Mouse (Mus musculus) gastrocnemius, postnatal 4 days (tissue): Measurements from ENCODE around the gene Cyb5d2. TPM values are rescaled to one million over a fixed set of nuclear protein-coding genes. Genes with fewer than 3 reads are reported as not detected.

Experiments
- DNase-seq, 2 experiments: peaks; one replicate each; pipeline ENCODE4 v3.0.0; 2021 to 2022; ENCODE audit warnings: low spot score in 2 of 2, mixed read lengths in 2 of 2
- long read RNA-seq, 2 experiments: library from polyadenylated mRNA; stranded (forward); transcript quantifications; one replicate each; pipeline ENCODE4 v2.0.0; 2021
- total RNA-seq, 2 experiments: library from RNA; stranded (reverse); gene quantifications; 2 replicates each; pipeline ENCODE4 v1.2.3; 2021

Gene Cyb5d2
- 1 to 10 TPM; 7.0 to 8.1 TPM for total RNA-seq
- long read RNA-seq, experiment 1, transcript Cyb5d2-201 (4 exons, 2,393 nt), result major isoform, 5 of 7 reads
- long read RNA-seq, experiment 1, partial matches to known transcripts, result 0 of 7 reads
- long read RNA-seq, experiment 1, other reads (novel, unspliced or antisense), result 2 of 7 reads
- long read RNA-seq, experiment 2, transcript Cyb5d2-201 (4 exons, 2,393 nt), result major isoform, 5 of 8 reads
- long read RNA-seq, experiment 2, partial matches to known transcripts, result 0 of 8 reads
- long read RNA-seq, experiment 2, other reads (novel, unspliced or antisense), result 2 of 8 reads

GRCm38 (mm10) chr11:72795455-72796295 lies at the start of gene Cyb5d2, which contains the start of gene Zzef1:
TSS of gene Cyb5d2 (minus strand) at chr11:72796142.
TSS of gene Zzef1 (plus strand) at chr11:72796226.
- DNase-seq, result peak; percentile 76 to 93

- DNase-seq, result no peak
These were observed 49.6 kb upstream of the Cyb5d2 start for GRCm38 (mm10) chr11:72845526-72845925.

- DNase-seq, result no peak
These were observed 47.6 kb upstream of the Cyb5d2 start for GRCm38 (mm10) chr11:72843576-72843975.

GRCm38 (mm10) chr11:72842731-72843130 lies 46.8 kb upstream of the Cyb5d2 start:
- DNase-seq, result no peak

- no peak for DNase-seq
These were observed 33.9 kb upstream of the Cyb5d2 start for GRCm38 (mm10) chr11:72829869-72830268.

- DNase-seq, result no peak
These were observed 25.1 kb upstream of the Cyb5d2 start for GRCm38 (mm10) chr11:72821041-72821440.

GRCm38 (mm10) chr11:72818067-72818466 lies 22.1 kb upstream of the Cyb5d2 start:
- no peak for DNase-seq

- DNase-seq, result no peak
These were observed 20.9 kb upstream of the Cyb5d2 start for GRCm38 (mm10) chr11:72816859-72817258.

- no peak for DNase-seq
These were observed 18.2 kb upstream of the Cyb5d2 start for GRCm38 (mm10) chr11:72814188-72814587.

GRCm38 (mm10) chr11:72813687-72814086 lies 17.7 kb upstream of the Cyb5d2 start:
- no peak for DNase-seq

GRCm38 (mm10) chr11:72807992-72808391 lies 12.1 kb upstream of the Cyb5d2 start:
- DNase-seq, result no peak

GRCm38 (mm10) chr11:72806556-72806955 lies 10.6 kb upstream of the Cyb5d2 start:
- DNase-seq, result no peak

GRCm38 (mm10) chr11:72805232-72805631 lies 9.3 kb upstream of the Cyb5d2 start:
- no peak for DNase-seq

GRCm38 (mm10) chr11:72804586-72804985 lies 8.6 kb upstream of the Cyb5d2 start:
- DNase-seq, result no peak

- DNase-seq, result no peak
These were observed 7.1 kb upstream of the Cyb5d2 start for GRCm38 (mm10) chr11:72803038-72803437.

- DNase-seq, result no peak
These were observed 5.2 kb upstream of the Cyb5d2 start for GRCm38 (mm10) chr11:72801182-72801581.

GRCm38 (mm10) chr11:72798112-72798511 lies 2.2 kb upstream of the Cyb5d2 start:
- DNase-seq, result no peak

GRCm38 (mm10) chr11:72796773-72797338 lies 914 bp upstream of the Cyb5d2 start:
- DNase-seq, result no peak

GRCm38 (mm10) chr11:72796296-72796687 lies 350 bp upstream of the Cyb5d2 start:
- DNase-seq, result no peak

- peak in 1 of 2 experiments; percentile 17 for DNase-seq
These were observed 840 bp downstream of the Cyb5d2 start for GRCm38 (mm10) chr11:72795149-72795454.

GRCm38 (mm10) chr11:72792033-72792432 lies 3.9 kb downstream of the Cyb5d2 start:
- DNase-seq, result no peak

- DNase-seq, result no peak
These were observed 13.4 kb downstream of the Cyb5d2 start for GRCm38 (mm10) chr11:72782503-72782902.
